Mouse (Mus musculus) adrenal gland, postnatal 36 days (tissue): ENCODE measurements around the gene Elfn2. TPM values are rescaled to one million over a fixed set of nuclear protein-coding genes. Genes with fewer than 3 reads are reported as not detected.

Experiments
- DNase-seq, 2 experiments: peaks; one replicate each; pipeline ENCODE4 v3.0.0; 2021; ENCODE audit warnings: mixed read lengths in 1 of 2
- total RNA-seq, 2 experiments: library from RNA; stranded (reverse); gene quantifications; 2 replicates each; pipeline ENCODE4 v1.2.3; 2021

The Elfn2 gene
- total RNA-seq, 2 experiments from 2014 or later = 2.7 to 3.0 TPM

DNA sequence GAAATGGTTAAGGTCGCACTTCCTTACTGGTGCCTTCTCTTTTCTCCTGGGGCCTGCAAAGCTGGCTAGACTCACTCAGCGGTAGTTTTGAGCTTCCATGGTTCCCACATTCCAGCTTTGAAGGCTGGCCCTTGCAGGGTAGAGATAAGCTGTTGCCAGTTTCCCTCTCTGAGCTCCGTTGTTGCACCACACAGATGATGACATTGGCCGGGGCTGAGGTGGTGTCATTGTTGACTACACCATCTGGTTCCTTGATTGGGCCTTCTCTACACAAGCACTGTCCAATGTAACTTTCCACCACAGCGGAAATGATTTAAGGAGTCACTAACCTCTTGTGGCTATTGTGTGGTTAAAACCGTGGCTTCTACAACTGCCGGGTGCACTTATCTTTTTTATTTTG lies 2.0 kb upstream of the Elfn2 start:
- DNase-seq = peak; percentile 60 to 86

GRCm38 (mm10) chr15:78720094-78720493 lies 1.5 kb upstream of the Elfn2 start:
- DNase-seq = peak; percentile 63 to 79

DNA sequence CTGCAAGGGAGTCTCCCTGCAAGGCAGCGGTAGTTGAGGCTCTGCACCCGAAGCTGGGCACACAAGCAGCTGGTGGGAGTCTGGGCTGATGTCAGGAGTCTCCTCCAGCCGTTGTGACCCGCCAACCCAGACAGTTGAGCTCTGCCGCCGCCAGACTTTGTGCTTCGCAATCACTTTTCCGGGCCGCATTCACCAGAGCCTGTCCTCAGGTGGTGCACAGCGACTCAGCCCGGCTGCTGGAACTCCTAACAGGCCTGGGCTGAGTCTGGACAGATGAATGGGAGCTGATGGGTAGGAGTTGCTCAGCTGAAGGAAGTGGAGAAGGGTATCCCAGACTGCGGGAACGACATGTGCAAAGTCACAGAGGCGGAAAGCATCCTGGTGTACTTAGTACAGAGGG lies 845 bp upstream of the Elfn2 start:
- DNase-seq = no peak

- no peak for DNase-seq
Observed at GRCm38 (mm10) chr15:78716936-78717335, 1.6 kb downstream of the Elfn2 start.

DNA sequence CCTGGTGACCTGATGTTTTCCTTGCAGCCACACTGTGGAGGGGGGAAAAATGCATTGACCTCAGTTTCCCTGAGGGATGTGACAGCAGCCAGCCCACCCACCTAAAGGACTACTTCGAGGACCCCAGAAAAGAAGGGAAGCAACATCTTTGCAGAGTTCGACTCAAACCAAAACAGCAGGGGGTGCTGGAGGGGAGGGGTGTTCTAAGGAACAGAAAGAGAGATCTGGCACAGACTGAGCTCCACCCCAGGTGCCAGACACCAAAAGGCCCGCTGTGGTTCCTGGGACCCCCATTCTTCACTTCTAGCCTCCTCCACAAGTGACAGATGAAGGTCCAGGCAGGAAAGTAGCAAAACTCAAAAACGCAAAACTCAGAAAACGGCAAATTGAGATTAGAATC lies 2.7 kb downstream of the Elfn2 start:
- DNase-seq = no peak

DNA sequence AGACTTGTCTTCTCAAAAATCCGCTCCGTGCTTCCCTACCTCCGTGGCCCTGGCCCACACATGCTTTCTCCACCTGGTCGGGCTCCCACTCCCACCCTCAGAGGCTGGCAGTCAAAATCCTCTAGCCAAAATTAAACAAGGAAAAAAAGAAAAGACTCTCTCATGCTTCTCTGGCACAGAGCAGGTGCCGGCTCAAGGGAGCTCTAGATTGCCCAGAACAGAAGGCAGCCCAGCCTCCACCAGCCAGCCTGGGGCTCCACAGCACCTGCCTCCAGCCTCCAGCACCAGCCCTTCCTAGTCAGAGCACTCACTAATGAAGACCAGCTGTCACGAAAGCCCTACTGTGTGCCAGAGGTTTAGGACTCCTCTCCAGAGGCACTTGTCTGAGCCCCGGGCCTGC lies 4.8 kb downstream of the Elfn2 start:
- no peak for DNase-seq

DNA sequence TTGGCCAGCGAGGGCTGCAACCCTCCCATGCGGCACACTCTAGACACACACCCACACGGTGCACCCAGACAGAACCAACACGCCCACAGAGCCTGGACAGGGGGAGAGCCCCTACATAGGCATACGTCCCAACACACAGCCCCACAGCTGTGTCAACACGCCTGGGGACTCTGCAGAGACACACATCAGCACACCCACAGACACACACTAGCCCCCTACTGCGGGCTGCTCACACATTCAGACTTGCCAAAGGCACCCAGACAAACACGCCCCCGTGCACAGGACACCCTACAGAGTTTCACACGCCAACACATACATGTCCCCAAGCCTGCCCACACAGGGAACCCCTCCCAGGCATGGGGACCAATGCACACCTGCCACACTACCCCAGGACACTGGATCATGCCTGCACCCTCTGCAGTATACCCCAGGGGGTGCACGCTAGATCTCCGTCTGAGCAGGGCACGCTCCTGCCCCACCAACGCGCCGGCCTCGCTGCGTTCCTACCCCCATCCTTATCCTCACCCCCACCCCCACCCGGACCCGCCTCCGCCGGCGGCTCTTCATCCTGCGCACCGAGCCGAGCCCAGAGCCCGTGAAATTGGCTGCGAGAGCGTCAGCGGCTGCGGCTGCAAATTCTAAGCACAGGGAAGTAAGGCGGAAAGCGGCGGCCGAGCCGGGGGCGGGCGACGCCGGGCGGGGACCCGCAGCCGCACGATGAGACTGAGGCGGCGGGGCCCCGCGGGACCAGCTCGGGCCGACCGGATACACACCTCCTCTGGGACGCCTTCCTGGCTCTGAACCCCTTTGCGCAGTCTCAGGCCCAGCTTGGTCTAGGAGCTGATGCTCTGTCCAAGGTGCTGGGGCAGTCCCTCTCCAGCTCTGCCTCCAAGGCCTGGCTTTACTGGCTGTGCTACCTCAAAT lies 6.0 kb downstream of the Elfn2 start:
- DNase-seq = peak; percentile 69 to 80

GRCm38 (mm10) chr15:78711935-78712334 lies 6.6 kb downstream of the Elfn2 start:
- DNase-seq = no peak

GRCm38 (mm10) chr15:78710634-78711033 lies 7.9 kb downstream of the Elfn2 start:
- DNase-seq = no peak

GRCm38 (mm10) chr15:78709767-78710166 lies 8.8 kb downstream of the Elfn2 start:
- DNase-seq = peak in 1 of 2 experiments; percentile 20

DNA sequence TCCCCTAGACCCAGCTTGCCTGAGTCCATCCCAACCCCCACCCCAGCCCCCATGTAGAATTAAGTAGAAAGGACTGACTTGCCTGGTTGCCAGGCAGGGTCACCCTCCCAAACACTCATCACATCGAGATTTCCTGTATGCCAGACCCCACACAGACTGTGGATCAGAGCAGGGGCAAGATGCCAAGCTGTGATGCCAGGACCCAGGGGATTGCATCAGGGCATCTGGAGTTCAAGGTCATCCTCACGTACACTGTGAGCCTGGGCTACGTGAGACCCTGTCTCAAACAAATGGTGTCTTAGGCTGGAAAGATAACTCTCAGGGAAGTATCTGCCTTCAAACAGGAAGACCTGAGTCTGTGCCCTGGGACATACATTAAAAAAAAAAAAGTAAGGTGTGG lies 11.9 kb downstream of the Elfn2 start:
- DNase-seq = peak in 1 of 2 experiments; percentile 28

DNA sequence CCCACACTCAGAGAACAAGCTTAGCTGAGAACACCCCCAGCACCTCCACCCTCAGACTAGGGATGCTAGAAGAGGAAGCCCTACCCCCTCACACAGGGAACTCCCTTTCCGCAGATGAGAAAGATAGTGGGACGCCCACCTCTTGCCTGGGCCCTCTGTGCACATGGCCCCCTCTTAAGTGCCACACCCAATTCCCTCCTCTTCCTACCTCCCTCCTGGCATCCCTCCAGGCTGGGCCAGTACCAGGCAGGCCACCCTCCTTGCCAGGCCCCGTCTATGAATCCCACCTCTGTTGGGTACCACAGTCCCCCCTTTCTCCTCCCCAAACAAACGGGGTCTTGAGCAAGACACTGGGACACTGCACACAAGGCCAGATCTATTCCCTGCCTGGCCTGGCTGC lies 13.7 kb downstream of the Elfn2 start:
- no peak for DNase-seq

GRCm38 (mm10) chr15:78704007-78704406 lies 14.6 kb downstream of the Elfn2 start:
- DNase-seq = no peak

DNA sequence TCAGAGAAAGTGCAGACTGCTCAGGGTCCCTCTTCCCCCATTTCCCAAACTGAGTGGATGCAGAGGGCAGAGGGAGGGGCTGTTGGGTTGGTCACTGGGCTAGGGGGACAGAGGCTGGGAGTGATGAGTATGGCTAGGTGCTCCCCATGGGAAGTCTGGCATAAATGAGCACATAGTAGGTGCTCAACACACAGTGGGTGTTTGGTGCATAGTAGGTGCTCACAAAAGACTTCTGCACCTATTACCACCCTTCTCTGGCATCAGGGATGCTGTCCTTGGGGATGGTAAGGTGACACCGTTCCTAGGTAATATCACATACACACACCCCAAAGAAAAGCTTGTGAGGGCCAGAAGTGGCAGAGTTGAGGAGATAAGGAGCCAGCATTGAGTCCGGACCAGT lies 18.2 kb downstream of the Elfn2 start:
- no peak for DNase-seq

- no peak for DNase-seq
Observed at GRCm38 (mm10) chr15:78699513-78699912, 19.1 kb downstream of the Elfn2 start.

DNA sequence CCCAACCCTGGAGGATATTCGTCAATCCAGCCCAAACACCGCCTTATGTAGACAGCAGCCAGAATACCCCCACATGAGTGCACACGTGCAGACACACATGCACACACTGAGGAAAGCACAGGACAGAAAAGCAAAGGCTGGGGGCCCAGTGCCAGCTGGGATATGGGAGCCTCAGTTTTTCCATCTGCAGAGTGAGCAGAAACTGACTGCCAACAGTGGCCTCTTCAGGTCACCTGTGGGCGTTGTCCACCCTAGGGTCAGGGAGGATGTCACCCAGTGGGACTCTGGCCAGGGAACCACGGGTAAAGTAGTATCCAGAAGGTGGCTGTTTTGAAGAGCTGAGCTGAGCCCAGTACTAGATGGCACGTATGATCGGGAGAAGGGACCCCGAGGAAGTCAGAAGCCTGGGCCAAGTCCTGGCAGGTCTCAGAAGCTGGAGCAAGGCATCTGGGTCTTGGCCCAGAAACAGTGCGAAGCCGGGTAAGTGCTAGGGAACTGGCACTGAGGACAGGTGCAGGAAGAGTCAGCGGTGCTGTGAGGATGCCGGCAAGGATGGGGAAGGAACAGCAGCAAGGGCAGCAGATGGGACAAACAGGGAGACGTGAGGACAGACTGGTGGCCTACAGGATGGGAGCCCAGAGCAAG lies 20.0 kb downstream of the Elfn2 start:
- DNase-seq = no peak

DNA sequence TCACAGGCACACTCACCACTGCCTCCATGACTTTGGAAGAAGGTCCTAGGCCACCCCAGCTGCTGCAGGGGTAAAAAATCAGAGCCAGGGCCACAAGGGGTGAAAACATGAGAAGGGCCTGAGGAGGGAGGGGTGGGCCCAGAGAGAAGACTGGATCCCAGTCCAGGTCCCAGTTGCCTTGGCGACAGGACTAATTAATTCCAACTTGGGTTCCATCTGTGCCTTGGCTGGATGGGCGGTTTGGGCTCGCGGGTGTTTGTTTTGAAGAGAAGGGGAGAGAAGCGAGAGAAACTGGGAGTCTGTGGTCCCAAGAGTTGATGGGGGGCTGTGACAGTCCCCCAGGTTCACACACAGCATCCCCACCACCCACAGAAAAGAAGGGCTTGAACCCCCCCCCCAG lies 20.5 kb downstream of the Elfn2 start:
- no peak for DNase-seq

- DNase-seq = no peak
Observed at GRCm38 (mm10) chr15:78695745-78696144, 22.8 kb downstream of the Elfn2 start.

GRCm38 (mm10) chr15:78692505-78692904 lies 26.1 kb downstream of the Elfn2 start:
- no peak for DNase-seq

- DNase-seq = no peak
Observed at GRCm38 (mm10) chr15:78690716-78691115, 27.9 kb downstream of the Elfn2 start.

DNA sequence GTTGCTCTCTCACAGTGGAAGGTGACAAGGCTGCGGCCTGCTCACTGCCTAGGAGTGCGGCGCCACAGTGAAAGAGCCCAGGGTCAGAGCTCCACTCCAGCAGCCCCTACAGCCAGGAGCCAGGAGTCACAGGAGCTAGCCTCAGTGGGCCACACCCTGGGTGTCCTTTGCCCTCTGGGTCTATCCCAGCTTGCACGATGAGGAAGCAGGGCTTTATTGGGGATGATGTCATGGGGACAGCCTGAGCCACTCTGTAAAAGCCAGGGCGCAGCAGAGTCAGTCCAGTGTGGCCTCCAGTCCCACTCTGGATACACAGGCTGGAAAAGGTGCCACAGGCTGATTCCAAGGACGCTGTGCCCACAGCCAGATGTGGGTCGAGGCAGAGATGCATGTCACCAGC lies 31.7 kb downstream of the Elfn2 start:
- no peak for DNase-seq

GRCm38 (mm10) chr15:78684111-78684510 lies 34.5 kb downstream of the Elfn2 start:
- DNase-seq = no peak

DNA sequence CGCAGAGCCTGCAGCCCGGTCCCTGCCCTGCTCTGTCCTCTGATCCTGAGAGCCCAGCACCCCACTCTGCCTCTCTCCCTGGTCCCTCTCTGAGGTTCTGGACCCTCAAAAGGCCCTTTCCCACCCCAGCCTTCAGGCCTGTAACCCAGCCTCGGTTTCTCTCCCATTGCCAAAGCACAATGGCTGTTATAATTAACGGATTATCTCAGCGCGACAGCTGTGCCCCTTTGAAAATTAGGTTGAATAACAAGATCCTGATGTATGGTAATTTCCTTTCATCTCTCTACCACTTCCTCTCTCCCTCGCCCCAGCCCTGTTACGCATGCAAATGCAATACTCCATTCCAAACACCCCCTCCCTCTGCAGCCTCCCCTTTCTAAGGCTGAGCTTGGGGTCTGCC lies 35.1 kb downstream of the Elfn2 start:
- DNase-seq = no peak

GRCm38 (mm10) chr15:78681781-78682180 lies 36.8 kb downstream of the Elfn2 start:
- DNase-seq = no peak
